Mouse (Mus musculus) thymus, adult 2 months (tissue): ENCODE data around the gene Anln. TPM values are rescaled to one million over a fixed set of nuclear protein-coding genes. Genes with fewer than 3 reads are reported as not detected.
"Not testable (repeated sequence)": the region's sequence is repeated elsewhere in the genome, so short reads cannot be mapped to it uniquely, and the experiment has no call there.

ENCODE experiments used
- DNase-seq: peaks from one replicate; pipeline ENCODE4 v3.0.0; 2021
- H3K27ac ChIP-seq: fragments of 200-500 bp; 2 replicates; pipeline ENCODE4 v1.5.1; 2012; ENCODE audit warnings: low read length, control low read depth; ENCODE audit not compliant: control insufficient read depth, insufficient read depth
- H3K27me3 ChIP-seq: fragments of 200-500 bp; 2 replicates; pipeline ENCODE4 v1.6.1; 2012; ENCODE audit warnings: mild to moderate bottlenecking, low read length, moderate library complexity, mixed read lengths; ENCODE audit not compliant: control insufficient read depth, insufficient read depth
- H3K36me3 ChIP-seq: fragments of 200-500 bp; 2 replicates; pipeline ENCODE4 v1.6.1; 2012; ENCODE audit warnings: mild to moderate bottlenecking, low read length, moderate library complexity; ENCODE audit not compliant: control insufficient read depth, insufficient read depth
- H3K4me1 ChIP-seq: fragments of 200-500 bp; replicated peaks from 2 replicates; pipeline ENCODE4 v1.6.1; 2012; ENCODE audit warnings: low read length; ENCODE audit not compliant: control insufficient read depth, insufficient read depth
- H3K4me3 ChIP-seq: fragments of 200-500 bp; 2 replicates; pipeline ENCODE4 v1.5.1; 2012; ENCODE audit warnings: mild to moderate bottlenecking, low read length, control low read depth, moderate library complexity; ENCODE audit not compliant: control insufficient read depth, insufficient read depth
- CTCF ChIP-seq: fragments of 200-500 bp; IDR thresholded peaks from 2 replicates; pipeline ENCODE4 v1.5.1; 2012; ENCODE audit warnings: mild to moderate bottlenecking, control low read depth, low read length, moderate library complexity, borderline replicate concordance; ENCODE audit not compliant: control insufficient read depth, poor library complexity, insufficient read depth; ENCODE audit errors: extremely low read depth
- POLR2A ChIP-seq: fragments of 200-500 bp; IDR thresholded peaks from 2 replicates; pipeline ENCODE4 v1.6.1; 2012; ENCODE audit warnings: mild to moderate bottlenecking, low read length, control low read depth, moderate library complexity; ENCODE audit not compliant: control insufficient read depth, poor library complexity, insufficient read depth; ENCODE audit errors: extremely low read depth
- WGBS: fragments of 180-500 bp; shearing (Covaris S2); methylation state at CpG from one replicate; pipeline ENCODE4 v1.1.7; 2018; 5-methylcytosine and 5-hydroxymethylcytosine counted together
- polyA plus RNA-seq: library from polyadenylated mRNA; depleted of rRNA; stranded (reverse); fragments of >200 nt; gene quantifications from 2 replicates; pipeline ENCODE4 v1.2.3, GENCODE M21; 2012; rRNA removed

The Anln gene
- polyA plus RNA-seq, 1 experiment, result 11.1 TPM

DNA sequence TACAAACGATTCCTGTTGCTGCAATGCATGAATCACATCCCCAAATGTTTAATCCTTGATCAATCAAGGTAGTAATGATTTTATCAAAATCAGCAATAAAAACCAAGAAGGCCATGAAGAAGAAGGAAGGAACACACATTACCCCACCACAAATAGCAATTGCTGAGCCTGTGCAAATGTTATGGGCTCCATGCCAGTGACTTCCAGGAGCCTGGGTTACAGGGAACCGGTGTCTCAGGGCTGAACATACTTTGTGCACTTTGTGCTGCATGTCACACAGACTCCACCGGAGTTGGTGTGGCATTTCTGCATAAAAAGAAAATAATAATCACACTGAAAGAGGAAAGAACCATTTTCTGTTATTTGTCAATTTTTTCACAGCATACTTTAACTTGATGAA is 74.9 kb downstream of the Anln start:
- no peak for DNase-seq
- Histone ChIP-seq H3K36me3 (no peaks in the 10 kb centered on the region), H3K4me1 (no peaks in the 10 kb centered on the region), H3K27ac (no peak overlapping the region), H3K4me3 (no peak overlapping the region), H3K27me3 (no peaks in the 10 kb centered on the region)
- TF ChIP-seq POLR2A, result no peak
- TF ChIP-seq CTCF, result no peak
- WGBS, result 82% methylated on average over 3 of the region's 3 CpGs

DNA sequence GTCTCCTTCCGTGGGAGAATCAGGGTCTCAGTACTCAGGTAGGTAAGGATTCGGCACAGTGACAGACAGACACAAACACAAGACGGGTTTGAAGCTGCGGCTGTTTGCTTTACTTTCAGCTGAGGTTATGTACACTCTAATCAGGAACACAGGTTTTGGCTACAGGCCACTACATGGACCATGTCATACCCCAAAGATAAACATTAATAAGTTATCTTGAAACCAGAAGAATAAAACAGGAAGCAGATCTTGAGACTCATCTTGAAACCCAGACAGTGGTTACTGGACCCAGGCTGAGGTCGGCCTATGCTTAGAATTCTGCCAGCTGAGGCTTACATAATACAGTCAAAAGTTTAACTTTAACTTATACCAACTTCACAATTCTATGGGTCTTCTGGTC is 75.8 kb downstream of the Anln start:
- H3K36me3 ChIP-seq, result no peaks in the 10 kb centered on the region

DNA sequence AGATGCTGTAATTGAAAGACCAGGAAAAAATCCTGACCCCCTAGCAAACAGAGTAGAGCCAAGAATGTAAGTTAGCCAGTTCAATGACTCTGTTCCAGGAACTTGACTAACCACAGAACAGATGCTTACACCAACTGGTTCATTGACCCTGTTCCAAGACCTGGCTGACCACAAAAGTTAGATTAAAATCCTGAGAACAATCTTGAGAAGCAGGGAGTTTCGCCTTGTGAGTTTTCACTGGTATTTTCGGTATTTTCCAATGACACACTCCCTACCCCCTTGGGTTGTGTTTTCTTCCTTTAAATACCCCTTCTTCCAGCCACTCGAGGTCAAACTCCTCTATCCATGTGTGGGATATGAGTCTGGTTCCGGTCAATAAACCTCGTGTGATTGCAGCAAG is 79.3 kb downstream of the Anln start:
- Histone ChIP-seq H3K4me3 (no peak overlapping the region), H3K4me1 (peaks cover 7% of the 10 kb centered on the region), H3K27ac (no peak overlapping the region), H3K27me3 (no peaks in the 10 kb centered on the region), H3K36me3 (no peaks in the 10 kb centered on the region; the same call in 1 of the 2 replicates)
- WGBS, result 74% methylated on average over 5 of the region's 5 CpGs
- no peak for DNase-seq
- no peak for TF ChIP-seq CTCF
- no peak for TF ChIP-seq POLR2A

More for the DNA sequence above, 75.8 kb downstream of the Anln start:
- no peak overlapping the region for H3K27ac ChIP-seq
- WGBS, result 82% methylated on average over 5 of the region's 5 CpGs
- TF ChIP-seq POLR2A (no peak), CTCF (no peak)
- no peak overlapping the region for H3K4me3 ChIP-seq
- H3K4me1 ChIP-seq, result no peaks in the 10 kb centered on the region
- no peak for DNase-seq
- H3K27me3 ChIP-seq, result no peaks in the 10 kb centered on the region

DNA sequence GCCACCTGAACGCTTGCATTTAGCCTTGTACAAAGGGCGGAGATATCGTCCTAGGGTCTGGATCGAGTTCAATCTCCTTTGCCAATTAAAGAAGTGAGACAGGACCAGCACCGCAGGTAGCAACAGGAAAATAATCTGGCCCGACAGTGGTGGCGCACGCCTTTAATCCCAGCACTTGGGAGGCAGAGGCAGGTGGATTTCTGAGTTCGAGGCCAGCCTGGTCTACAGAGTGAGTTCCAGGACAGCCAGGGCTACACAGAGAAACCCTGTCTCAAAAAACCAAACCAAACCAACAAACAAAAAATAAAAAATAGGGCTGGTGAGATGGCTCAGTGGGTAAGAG is 81.1 kb downstream of the Anln start:
- H3K36me3 ChIP-seq, H3K27me3 ChIP-seq, H3K4me1 ChIP-seq, DNase-seq: not testable (repeated sequence)
- WGBS, result 5% methylated on average over 9 of the region's 9 CpGs
- H3K27ac ChIP-seq, result peak overlapping the region; percentile 26; the same call in 1 of the 2 replicates
- H3K4me3 ChIP-seq, result peak overlapping the region; percentile 62

DNA sequence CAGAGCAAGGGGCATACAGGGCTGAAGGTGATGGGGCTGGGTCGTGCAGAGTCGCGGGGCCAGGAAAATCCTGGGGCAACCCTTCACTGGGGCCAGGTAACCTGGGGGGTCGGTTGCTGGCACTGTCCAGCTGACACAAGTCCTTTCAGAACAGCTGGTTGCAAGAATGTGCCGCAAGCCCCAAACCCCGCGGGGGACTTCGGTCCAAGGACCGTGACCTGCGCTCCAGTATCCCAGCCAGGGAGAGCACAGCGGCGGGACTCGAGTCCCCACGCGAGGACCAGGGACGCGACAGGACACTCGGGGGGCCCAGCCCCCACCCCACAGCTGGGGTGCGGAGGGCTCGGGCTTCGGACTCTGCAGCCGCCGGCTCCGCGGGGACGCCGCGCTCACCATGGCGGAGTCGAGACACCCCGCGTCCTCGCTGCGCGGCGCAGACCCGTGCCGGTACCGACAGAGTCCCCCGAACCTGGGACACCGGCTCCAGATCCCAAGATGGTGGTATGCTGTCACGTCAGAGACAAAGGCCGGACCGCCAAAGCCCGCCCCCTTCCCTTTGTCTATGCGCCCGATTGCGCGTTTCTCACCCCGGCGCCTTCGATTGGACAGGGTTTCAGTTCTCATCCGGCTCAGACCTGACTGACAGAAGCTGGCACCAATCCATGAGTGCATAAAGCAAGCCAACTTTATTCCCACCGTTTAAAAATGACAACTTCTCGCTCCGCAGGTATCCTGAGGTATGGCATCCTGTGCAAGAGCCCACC is 81.7 kb downstream of the Anln start, which contains the start of gene Zfp810:
Gene Zfp810, minus strand, starts transcription at position 493 of the 764 bp plus-strand sequence.
- DNase-seq, result peak; percentile 95
- peak; percentile 70 for TF ChIP-seq POLR2A
- TF ChIP-seq CTCF, result no peak
- WGBS, result under 1% methylated on average over 56 of the region's 56 CpGs

DNA sequence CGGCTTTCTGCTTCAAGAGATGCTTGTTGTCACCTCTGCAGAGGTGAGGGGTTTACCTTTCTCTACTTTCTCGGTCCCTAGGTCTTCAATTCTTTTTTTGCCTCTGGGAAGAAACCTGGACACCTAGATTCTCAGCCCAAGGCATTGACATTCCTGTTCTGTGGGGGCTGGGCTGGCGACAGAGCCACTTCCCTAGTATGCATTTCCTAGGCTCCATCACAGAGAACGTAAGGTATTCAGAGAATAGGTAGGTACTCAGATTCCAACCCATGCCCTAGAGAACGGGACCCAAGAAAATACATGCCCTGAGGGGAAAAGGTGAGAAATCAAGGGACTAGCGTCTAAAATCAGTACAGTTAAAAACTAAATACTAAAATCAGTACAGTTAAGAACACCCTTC is 82.3 kb downstream of the Anln start:
- peaks cover 7% of the 10 kb centered on the region for H3K36me3 ChIP-seq
- no peaks in the 10 kb centered on the region for H3K27me3 ChIP-seq
- TF ChIP-seq CTCF, result no peak
- no peak for TF ChIP-seq POLR2A
- H3K4me3 ChIP-seq, result peak overlapping the region; percentile 81
- H3K27ac ChIP-seq, result no peak overlapping the region
- peaks cover 7% of the 10 kb centered on the region for H3K4me1 ChIP-seq
- no peak for DNase-seq
- 38% methylated on average over 6 of the region's 6 CpGs for WGBS

More for the DNA sequence above, 81.7 kb downstream of the Anln start, which contains the start of gene Zfp810:
- H3K27me3 ChIP-seq, result no peaks in the 10 kb centered on the region
- peaks cover 7% of the 10 kb centered on the region for H3K36me3 ChIP-seq
- peak within 1 kb of the TSS; percentile 26; the same call in 1 of the 2 replicates for H3K27ac ChIP-seq
- H3K4me1 ChIP-seq, result peaks cover 7% of the 10 kb centered on the region
- H3K4me3 ChIP-seq, result peak within 1 kb of the TSS; percentile 81

DNA sequence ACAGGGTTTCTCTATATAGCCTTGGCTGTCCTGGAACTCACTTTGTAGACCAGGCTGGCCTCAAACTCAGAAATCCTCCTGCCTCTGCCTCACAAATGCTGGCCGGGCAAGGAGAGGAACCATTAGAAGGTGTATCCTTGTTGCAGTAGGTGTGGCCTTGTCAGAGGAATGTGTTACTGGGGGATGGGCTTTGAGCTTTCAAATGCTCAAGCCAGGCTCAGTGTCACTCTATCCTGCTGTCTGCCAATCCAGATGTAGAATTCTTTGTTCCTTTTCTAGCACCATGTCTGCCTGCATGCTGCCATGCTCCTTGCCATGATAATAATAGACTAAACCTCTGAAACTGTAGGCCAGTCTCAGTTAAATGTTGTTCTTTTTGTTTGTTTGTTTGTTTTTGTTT is 86.8 kb downstream of the Anln start:
- H3K4me1 ChIP-seq, result peaks cover 7% of the 10 kb centered on the region
- no peak for DNase-seq
- no peak for TF ChIP-seq CTCF
- TF ChIP-seq POLR2A, result no peak
- 97% methylated on average over 1 of the region's 1 CpGs for WGBS
- no peak overlapping the region for H3K27ac ChIP-seq
- no peak overlapping the region for H3K4me3 ChIP-seq
- H3K36me3 ChIP-seq, result peaks cover 21% of the 10 kb centered on the region
- no peaks in the 10 kb centered on the region for H3K27me3 ChIP-seq

Other genes starting within 250 kb of the Anln start
- 64.7 and 83.0 TPM in 2 replicates for gene Pigyl, start 232.3 kb downstream of the Anln start, polyA plus RNA-seq
- gene Zfp872, start 201.1 kb downstream of the Anln start, polyA plus RNA-seq, result 0.04 and 0.05 TPM in 2 replicates
- gene Zfp809, start 163.5 kb downstream of the Anln start, polyA plus RNA-seq, result 20.8 and 23.0 TPM in 2 replicates
- 0.62 and 0.88 TPM in 2 replicates for gene Zfp599, start 129.3 kb downstream of the Anln start, polyA plus RNA-seq
- 10.9 and 11.5 TPM in 2 replicates for gene Zfp810, start 81.5 kb downstream of the Anln start, polyA plus RNA-seq
- 1.9 and 2.1 TPM in 2 replicates for gene 9530077C05Rik, start 22.3 kb upstream of the Anln start, polyA plus RNA-seq
- not detected in 2 replicates for gene Gm17545, start 65.1 kb upstream of the Anln start, polyA plus RNA-seq
- 124 and 176 TPM in 2 replicates for gene Rp9, start 80.6 kb upstream of the Anln start, polyA plus RNA-seq
- 19.1 and 21.4 TPM in 2 replicates for gene Bbs9, start 86.5 kb upstream of the Anln start, polyA plus RNA-seq